In genomic region chr13:23889011-23889605, GRCm38 (mm10) we compare ENCODE assay signal across 26 mouse cellular contexts. TPM values are rescaled to one million over a fixed set of nuclear protein-coding genes. Genes with fewer than 3 reads are reported as not detected.
DNase-seq lines count a peak whose midpoint lies in the region; ATAC-seq lines count a peak whose summit lies in the region.
"Had no signal": no experiment of that assay in that cellular context is flagged by ENCODE, and none has a peak within 500 bp of the region (broad histone marks: within the 10 kb centered on the region; RNA-seq: fewer than 3 reads in every experiment).

No protein-coding gene starts in this region.

- H3K9me3 ChIP-seq in hindbrain, embryonic 11.5 days (ENCODE audit: control insufficient read depth, low read length) = no peaks in the 10 kb centered on the region
- no peaks in the 10 kb centered on the region for H3K9me3 ChIP-seq in hindbrain, embryonic 13.5 days
- H3K9me3 ChIP-seq in kidney, embryonic 14.5 days (ENCODE audit: control insufficient read depth, low read length) = no peaks in the 10 kb centered on the region
- H3K9me3 ChIP-seq in limb, embryonic 11.5 days (ENCODE audit: control insufficient read depth, low read length) = no peaks in the 10 kb centered on the region
- H3K9me3 ChIP-seq: forebrain, embryonic 13.5 days; heart, embryonic 10.5 days; limb, embryonic 13.5 days; liver, embryonic 15.5 days; midbrain, embryonic 10.5 days had no signal

- H3K36me3 ChIP-seq in hindbrain, embryonic 11.5 days (ENCODE audit: control insufficient read depth, insufficient read depth, low read length) = no peaks in the 10 kb centered on the region
- no peaks in the 10 kb centered on the region for H3K36me3 ChIP-seq in hindbrain, embryonic 13.5 days
- H3K36me3 ChIP-seq in kidney, embryonic 14.5 days (ENCODE audit: control insufficient read depth, insufficient read depth, low read length) = no peaks in the 10 kb centered on the region
- no peaks in the 10 kb centered on the region for H3K36me3 ChIP-seq in limb, embryonic 11.5 days (ENCODE audit: control insufficient read depth, insufficient read depth, low read length)
- H3K36me3 ChIP-seq: heart, embryonic 10.5 days; limb, embryonic 13.5 days; liver, embryonic 15.5 days; midbrain, embryonic 10.5 days had no signal

- no peak overlapping the region for H3K4me2 ChIP-seq in hindbrain, embryonic 11.5 days (replicated peaks; ENCODE audit: low read depth, low read length)
- no peak overlapping the region for H3K4me2 ChIP-seq in hindbrain, embryonic 13.5 days
- no peak overlapping the region for H3K4me2 ChIP-seq in kidney, embryonic 14.5 days (replicated peaks; ENCODE audit: low read depth, low read length)
- no peak overlapping the region for H3K4me2 ChIP-seq in limb, embryonic 11.5 days (ENCODE audit: low read depth, severe bottlenecking)
- H3K4me2 ChIP-seq: forebrain, embryonic 13.5 days; limb, embryonic 13.5 days; liver, embryonic 15.5 days had no signal

- no peaks in the 10 kb centered on the region for H3K27me3 ChIP-seq in hindbrain, embryonic 11.5 days (ENCODE audit: control insufficient read depth, insufficient read depth, low read length)
- H3K27me3 ChIP-seq in hindbrain, embryonic 13.5 days = no peaks in the 10 kb centered on the region
- no peaks in the 10 kb centered on the region for H3K27me3 ChIP-seq in kidney, embryonic 14.5 days (ENCODE audit: control insufficient read depth, insufficient read depth, low read length)
- H3K27me3 ChIP-seq in limb, embryonic 11.5 days (ENCODE audit: control insufficient read depth, insufficient read depth, low read length) = no peaks in the 10 kb centered on the region
- H3K27me3 ChIP-seq: forebrain, embryonic 13.5 days; limb, embryonic 13.5 days; liver, embryonic 15.5 days had no signal

- H3K4me3 ChIP-seq in hindbrain, embryonic 11.5 days (ENCODE audit: low read depth, low read length) = no peak overlapping the region
- H3K4me3 ChIP-seq in hindbrain, embryonic 13.5 days = no peak overlapping the region
- H3K4me3 ChIP-seq in kidney, embryonic 14.5 days (ENCODE audit: low read length) = no peak overlapping the region
- no peak overlapping the region for H3K4me3 ChIP-seq in limb, embryonic 11.5 days (ENCODE audit: low read depth, low read length)
- H3K4me3 ChIP-seq: forebrain, embryonic 13.5 days; heart, embryonic 10.5 days; limb, embryonic 13.5 days; liver, embryonic 15.5 days; midbrain, embryonic 10.5 days had no signal

- H3K27ac ChIP-seq in hindbrain, embryonic 11.5 days (ENCODE audit: low read depth, low read length) = no peak overlapping the region
- H3K27ac ChIP-seq in hindbrain, embryonic 13.5 days = no peak overlapping the region
- H3K27ac ChIP-seq in kidney, embryonic 14.5 days (ENCODE audit: low read depth, low read length) = no peak overlapping the region
- 0 out of 2 replicates have a peak overlapping the region, but pooled peaks have one; percentile 47 for H3K27ac ChIP-seq in limb, embryonic 11.5 days (replicated peaks; ENCODE audit: low read depth, low read length)
- H3K27ac ChIP-seq: forebrain, embryonic 13.5 days; heart, embryonic 10.5 days; limb, embryonic 13.5 days; liver, embryonic 15.5 days; midbrain, embryonic 10.5 days had no signal

- no peak overlapping the region for H3K9ac ChIP-seq in hindbrain, embryonic 11.5 days (ENCODE audit: low read depth, low read length)
- no peak overlapping the region for H3K9ac ChIP-seq in hindbrain, embryonic 13.5 days
- no peak overlapping the region for H3K9ac ChIP-seq in kidney, embryonic 14.5 days (ENCODE audit: low read depth, low read length)
- no peak overlapping the region for H3K9ac ChIP-seq in limb, embryonic 11.5 days (ENCODE audit: low read length)
- H3K9ac ChIP-seq: forebrain, embryonic 13.5 days; limb, embryonic 13.5 days; liver, embryonic 15.5 days had no signal

- peak; percentile 13 for DNase-seq in hindbrain, embryonic 11.5 days (ENCODE audit: low spot score)
- DNase-seq in embryo, embryonic 10 days (ENCODE audit: low spot score) = peak; percentile 58
- peak; percentile 38 for DNase-seq in limb, embryonic 11.5 days (ENCODE audit: low spot score)
- no peak for DNase-seq in spleen, postnatal 14 days (ENCODE audit: low spot score in 2 of 2)
- no peak for DNase-seq in spleen, adult 18-20 months
- DNase-seq: adrenal gland, adult 8-10 months; cerebellum, adult 18-20 months; layer of hippocampus, postnatal 36 days; right cerebral cortex, postnatal 25 days; thymus, adult 18-20 months had no signal

- no peak for ATAC-seq in hindbrain, embryonic 11.5 days (ENCODE audit: low FRiP score)
- ATAC-seq in hindbrain, embryonic 13.5 days (ENCODE audit: low FRiP score) = no peak
- ATAC-seq in kidney, embryonic 14.5 days (ENCODE audit: low FRiP score, low TSS enrichment) = peak; percentile 39; the same call in 1 of the 2 replicates
- peak; percentile 86 for ATAC-seq in limb, embryonic 11.5 days (ENCODE audit: insufficient number of reproducible peaks, low FRiP score, low TSS enrichment, low read depth)
- ATAC-seq in megakaryocyte-erythroid progenitor cell, adult 5-6 weeks (replicated peaks; ENCODE audit: low FRiP score, low TSS enrichment, poor library complexity, severe bottlenecking) = no peak
- ATAC-seq: forebrain, embryonic 13.5 days had no signal

- 62% methylated on average over 6 of the region's 6 CpGs for WGBS in hindbrain, embryonic 11.5 days
- 73% methylated on average over 6 of the region's 6 CpGs for WGBS in hindbrain, embryonic 13.5 days
- WGBS in kidney, embryonic 14.5 days = 38% methylated on average over 6 of the region's 6 CpGs
- 51% methylated on average over 6 of the region's 6 CpGs for WGBS in limb, embryonic 11.5 days

- H3K4me1 ChIP-seq in hindbrain, embryonic 11.5 days (replicated peaks; ENCODE audit: control insufficient read depth, insufficient read depth, low read length) = 0 out of 2 replicates have a peak, but pooled peaks cover 3% of the 10 kb centered on the region
- H3K4me1 ChIP-seq in hindbrain, embryonic 13.5 days (replicated peaks) = peaks cover 6% of the 10 kb centered on the region; the same call in 1 of the 2 replicates
- 0 out of 2 replicates have a peak, but pooled peaks cover 4% of the 10 kb centered on the region for H3K4me1 ChIP-seq in kidney, embryonic 14.5 days (ENCODE audit: control insufficient read depth, insufficient read depth, low read length)
- no peaks in the 10 kb centered on the region; the same call in 1 of the 2 replicates for H3K4me1 ChIP-seq in limb, embryonic 11.5 days (ENCODE audit: control insufficient read depth, insufficient read depth, low read length)

RNA-seq across cellular contexts. Expression of gene Slc17a1, which starts 21.6 kb away (rescaled TPM):
- polyA plus RNA-seq in hindbrain, embryonic 11.5 days (2014; fragmentation: Nextera tagmentation; extraction: Ambion mirVana) = not detected in 2 replicates
- not detected in 2 replicates for polyA plus RNA-seq in hindbrain, embryonic 13.5 days (2015; fragmentation: Nextera tagmentation; extraction: Ambion mirVana)
- 0.47 and 1.6 TPM in 2 replicates for polyA plus RNA-seq in kidney, embryonic 14.5 days (2014; fragmentation: Nextera tagmentation; extraction: Ambion mirVana)
- polyA plus RNA-seq in limb, embryonic 11.5 days (2014; fragmentation: Nextera tagmentation; extraction: Ambion mirVana) = not detected in 2 replicates
- not detected in 2 replicates for total RNA-seq in megakaryocyte-erythroid progenitor cell, adult 5-6 weeks (2014; fragmentation: Nextera tagmentation)
- total RNA-seq in megakaryocyte-erythroid progenitor cell, adult 5-6 weeks (2017) = not detected in 2 replicates
- total RNA-seq: adrenal gland, adult 8-10 months; gastrocnemius, postnatal 4 days; heart, postnatal 25 days; layer of hippocampus, adult 18-20 months; layer of hippocampus, postnatal 36 days; monocyte, adult 5-6 weeks had no signal
- polyA plus RNA-seq: brain, embryonic 14.5 days; cortical plate, adult 2 months; forebrain, embryonic 13.5 days; heart, embryonic 10.5 days; limb, embryonic 13.5 days; midbrain, embryonic 10.5 days; neural tube, embryonic 14.5 days; urinary bladder, adult 2 months had no signal

RNA-seq across cellular contexts. Expression of gene Slc17a4, which starts 25.7 kb away (rescaled TPM):
- polyA plus RNA-seq in hindbrain, embryonic 11.5 days (2014; fragmentation: Nextera tagmentation; extraction: Ambion mirVana) = not detected in 2 replicates
- polyA plus RNA-seq in hindbrain, embryonic 13.5 days (2015; fragmentation: Nextera tagmentation; extraction: Ambion mirVana) = 0.09 TPM in 1 of 2 replicates, not detected in the other
- polyA plus RNA-seq in kidney, embryonic 14.5 days (2014; fragmentation: Nextera tagmentation; extraction: Ambion mirVana) = 2.0 and 2.5 TPM in 2 replicates
- not detected in 2 replicates for polyA plus RNA-seq in limb, embryonic 11.5 days (2014; fragmentation: Nextera tagmentation; extraction: Ambion mirVana)
- 1.2 TPM in 2 replicates for total RNA-seq in megakaryocyte-erythroid progenitor cell, adult 5-6 weeks (2014; fragmentation: Nextera tagmentation)
- total RNA-seq in megakaryocyte-erythroid progenitor cell, adult 5-6 weeks (2017) = 1.0 and 1.3 TPM in 2 replicates
- total RNA-seq: gastrocnemius, postnatal 4 days; heart, postnatal 25 days; layer of hippocampus, adult 18-20 months; layer of hippocampus, postnatal 36 days; monocyte, adult 5-6 weeks had no signal
- polyA plus RNA-seq: brain, embryonic 14.5 days; cortical plate, adult 2 months; forebrain, embryonic 13.5 days; heart, embryonic 10.5 days; limb, embryonic 13.5 days; midbrain, embryonic 10.5 days had no signal

RNA-seq across cellular contexts. Expression of gene Hist1h2ba, which starts 44.8 kb away (rescaled TPM):
- not detected in 2 replicates for polyA plus RNA-seq in hindbrain, embryonic 11.5 days (2014; fragmentation: Nextera tagmentation; extraction: Ambion mirVana)
- polyA plus RNA-seq in hindbrain, embryonic 13.5 days (2015; fragmentation: Nextera tagmentation; extraction: Ambion mirVana) = not detected in 2 replicates
- polyA plus RNA-seq in kidney, embryonic 14.5 days (2014; fragmentation: Nextera tagmentation; extraction: Ambion mirVana) = not detected in 2 replicates
- polyA plus RNA-seq in limb, embryonic 11.5 days (2014; fragmentation: Nextera tagmentation; extraction: Ambion mirVana) = not detected in 2 replicates
- total RNA-seq in megakaryocyte-erythroid progenitor cell, adult 5-6 weeks (2014; fragmentation: Nextera tagmentation) = not detected in 2 replicates
- total RNA-seq in megakaryocyte-erythroid progenitor cell, adult 5-6 weeks (2017) = not detected in 2 replicates
- total RNA-seq: adrenal gland, adult 8-10 months; gastrocnemius, postnatal 4 days; heart, postnatal 25 days; layer of hippocampus, adult 18-20 months; layer of hippocampus, postnatal 36 days; monocyte, adult 5-6 weeks had no signal
- polyA plus RNA-seq: brain, embryonic 14.5 days; cortical plate, adult 2 months; forebrain, embryonic 13.5 days; heart, embryonic 10.5 days; limb, embryonic 13.5 days; liver, embryonic 15.5 days; midbrain, embryonic 10.5 days; neural tube, embryonic 14.5 days; urinary bladder, adult 2 months had no signal

RNA-seq across cellular contexts. Expression of gene Hist1h2aa, which starts 45.2 kb away (rescaled TPM):
- not detected in 2 replicates for polyA plus RNA-seq in hindbrain, embryonic 11.5 days (2014; fragmentation: Nextera tagmentation; extraction: Ambion mirVana)
- not detected in 2 replicates for polyA plus RNA-seq in hindbrain, embryonic 13.5 days (2015; fragmentation: Nextera tagmentation; extraction: Ambion mirVana)
- not detected in 2 replicates for polyA plus RNA-seq in kidney, embryonic 14.5 days (2014; fragmentation: Nextera tagmentation; extraction: Ambion mirVana)
- not detected in 2 replicates for polyA plus RNA-seq in limb, embryonic 11.5 days (2014; fragmentation: Nextera tagmentation; extraction: Ambion mirVana)
- not detected in 2 replicates for total RNA-seq in megakaryocyte-erythroid progenitor cell, adult 5-6 weeks (2014; fragmentation: Nextera tagmentation)
- total RNA-seq in megakaryocyte-erythroid progenitor cell, adult 5-6 weeks (2017) = not detected in 2 replicates
- total RNA-seq: adrenal gland, adult 8-10 months; gastrocnemius, postnatal 4 days; heart, postnatal 25 days; layer of hippocampus, adult 18-20 months; layer of hippocampus, postnatal 36 days; monocyte, adult 5-6 weeks had no signal
- polyA plus RNA-seq: brain, embryonic 14.5 days; cortical plate, adult 2 months; forebrain, embryonic 13.5 days; heart, embryonic 10.5 days; limb, embryonic 13.5 days; liver, embryonic 15.5 days; midbrain, embryonic 10.5 days; neural tube, embryonic 14.5 days; urinary bladder, adult 2 months had no signal

RNA-seq across cellular contexts. Expression of gene Slc17a3, which starts 49.9 kb away (rescaled TPM):
- not detected in 2 replicates for polyA plus RNA-seq in hindbrain, embryonic 11.5 days (2014; fragmentation: Nextera tagmentation; extraction: Ambion mirVana)
- polyA plus RNA-seq in hindbrain, embryonic 13.5 days (2015; fragmentation: Nextera tagmentation; extraction: Ambion mirVana) = not detected in 2 replicates
- polyA plus RNA-seq in kidney, embryonic 14.5 days (2014; fragmentation: Nextera tagmentation; extraction: Ambion mirVana) = 0.53 and 1.1 TPM in 2 replicates
- not detected in 2 replicates for polyA plus RNA-seq in limb, embryonic 11.5 days (2014; fragmentation: Nextera tagmentation; extraction: Ambion mirVana)
- total RNA-seq in megakaryocyte-erythroid progenitor cell, adult 5-6 weeks (2014; fragmentation: Nextera tagmentation) = not detected in 2 replicates
- not detected in 2 replicates for total RNA-seq in megakaryocyte-erythroid progenitor cell, adult 5-6 weeks (2017)
- total RNA-seq: heart, postnatal 25 days; layer of hippocampus, adult 18-20 months; layer of hippocampus, postnatal 36 days; monocyte, adult 5-6 weeks had no signal
- polyA plus RNA-seq: brain, embryonic 14.5 days; cortical plate, adult 2 months; forebrain, embryonic 13.5 days; heart, embryonic 10.5 days; midbrain, embryonic 10.5 days; neural tube, embryonic 14.5 days; urinary bladder, adult 2 months had no signal

Comparison
In these comparisons a context has a peak if more than half of its experiments do, and no peak if none do; other contexts are left out.
1. ATAC-seq: peak in kidney, embryonic 14.5 days (single experiment) and limb, embryonic 11.5 days (single experiment); none in hindbrain, embryonic 11.5 days (single experiment), hindbrain, embryonic 13.5 days (single experiment) and megakaryocyte-erythroid progenitor cell, adult 5-6 weeks (single experiment).
2. DNase-seq: peak in hindbrain, embryonic 11.5 days (single experiment), embryo, embryonic 10 days (single experiment) and limb, embryonic 11.5 days (single experiment); none in spleen, postnatal 14 days (0 of 2) and spleen, adult 18-20 months (0 of 2).